Mouse (Mus musculus) heart, embryonic 16.5 days (tissue): Measurements from ENCODE around the gene Ankrd40. TPM values are rescaled to one million over a fixed set of nuclear protein-coding genes. Genes with fewer than 3 reads are reported as not detected.
A peak's percentile ranks its signal among the peaks of the same experiment; 100 is the strongest.

Experiments
- ATAC-seq: fragments of 200-750 bp; cut with Nextera tagmentation; replicated peaks from 2 replicates; pipeline ENCODE4 v1.8.0; 2017; ENCODE audit warnings: moderate number of reproducible peaks; ENCODE audit not compliant: insufficient read depth, low FRiP score; ENCODE audit errors: extremely low read depth
- H3K27ac ChIP-seq: fragments of 300-500 bp; sonication (generic); 2 replicates; pipeline ENCODE4 v1.5.1; 2014; ENCODE audit warnings: mild to moderate bottlenecking, low read length, control low read depth, moderate library complexity
- H3K27me3 ChIP-seq: fragments of 300-500 bp; sonication (generic); 2 replicates; pipeline ENCODE4 v1.6.1; 2014; ENCODE audit warnings: low read length, mixed read lengths; ENCODE audit not compliant: control insufficient read depth, insufficient read depth
- H3K36me3 ChIP-seq: fragments of 300-500 bp; sonication (generic); 2 replicates; pipeline ENCODE4 v1.6.1; 2014; ENCODE audit not compliant: control insufficient read depth, insufficient read depth
- H3K4me1 ChIP-seq: fragments of 300-500 bp; sonication (generic); 2 replicates; pipeline ENCODE4 v1.6.1; 2014; ENCODE audit warnings: low read length, mixed read lengths; ENCODE audit not compliant: control insufficient read depth, insufficient read depth
- H3K4me2 ChIP-seq: fragments of 300-500 bp; sonication (generic); 2 replicates; pipeline ENCODE4 v1.6.1; 2014; ENCODE audit warnings: low read depth, mild to moderate bottlenecking, control low read depth, low read length
- H3K4me3 ChIP-seq: fragments of 300-500 bp; sonication (generic); 2 replicates; pipeline ENCODE4 v1.5.1; 2014; ENCODE audit warnings: mild to moderate bottlenecking, control low read depth, low read length
- H3K9ac ChIP-seq: fragments of 300-500 bp; sonication (generic); 2 replicates; pipeline ENCODE4 v1.6.1; 2014; ENCODE audit warnings: low read length, control low read depth
- H3K9me3 ChIP-seq: fragments of 300-500 bp; sonication (generic); replicated peaks from 2 replicates; pipeline ENCODE4 v1.6.1; 2016; ENCODE audit warnings: low read length; ENCODE audit not compliant: control insufficient read depth
- WGBS: fragments of 180-500 bp; shearing (Covaris S2); extraction: QIAGEN DNeasy Blood & Tissue Kit; methylation state at CpG from one replicate; pipeline ENCODE4 v1.1.7; 2014; 5-methylcytosine and 5-hydroxymethylcytosine counted together
- polyA plus RNA-seq: library from polyadenylated mRNA; unstranded; fragments of >200 nt; fragmentation: Nextera tagmentation; extraction: Ambion mirVana; gene quantifications from 2 replicates; pipeline ENCODE4 v1.2.1, GENCODE M21; 2015

Ankrd40 gene
- polyA plus RNA-seq, 1 experiment from 2014 or later = 17.5 TPM

DNA sequence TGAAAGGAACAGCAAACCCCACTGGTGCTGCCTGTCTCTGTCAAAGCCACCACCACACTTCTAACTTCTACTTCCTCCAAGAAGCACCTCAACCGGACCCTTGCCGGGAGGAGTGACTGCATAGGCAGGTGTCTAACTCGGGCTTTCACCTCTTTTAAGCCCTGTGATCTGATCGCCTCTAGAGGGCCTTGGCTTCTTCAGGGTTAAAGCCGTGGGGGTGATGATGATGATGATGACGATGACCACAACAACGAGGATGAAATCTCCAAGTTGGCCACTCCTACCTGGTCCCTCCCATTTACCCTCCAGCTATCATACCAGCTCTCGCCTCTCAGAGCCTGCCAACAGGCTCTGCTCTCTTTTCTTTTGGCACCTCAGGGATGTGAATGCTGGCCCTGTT is 51.9 kb downstream of the Ankrd40 start:
- no peak overlapping the region for H3K4me3 ChIP-seq
- H3K9ac ChIP-seq = no peak overlapping the region
- H3K36me3 ChIP-seq = no peaks in the 10 kb centered on the region
- H3K27me3 ChIP-seq = no peaks in the 10 kb centered on the region
- WGBS = 60% methylated on average over 8 of the region's 8 CpGs
- no peaks in the 10 kb centered on the region for H3K9me3 ChIP-seq
- H3K4me1 ChIP-seq = no peaks in the 10 kb centered on the region
- H3K27ac ChIP-seq = no peak overlapping the region
- no peak overlapping the region for H3K4me2 ChIP-seq
- ATAC-seq = no peak

GRCm38 (mm10) chr11:94385977-94386771 is 58.4 kb downstream of the Ankrd40 start:
- 0 out of 2 replicates have a peak overlapping the region, but pooled peaks have one; percentile 19 for H3K27ac ChIP-seq
- ATAC-seq = 0 out of 2 replicates have a peak, but pooled peaks have one; percentile 23
- peak overlapping the region; percentile 17; the same call in 1 of the 2 replicates for H3K9ac ChIP-seq

DNA sequence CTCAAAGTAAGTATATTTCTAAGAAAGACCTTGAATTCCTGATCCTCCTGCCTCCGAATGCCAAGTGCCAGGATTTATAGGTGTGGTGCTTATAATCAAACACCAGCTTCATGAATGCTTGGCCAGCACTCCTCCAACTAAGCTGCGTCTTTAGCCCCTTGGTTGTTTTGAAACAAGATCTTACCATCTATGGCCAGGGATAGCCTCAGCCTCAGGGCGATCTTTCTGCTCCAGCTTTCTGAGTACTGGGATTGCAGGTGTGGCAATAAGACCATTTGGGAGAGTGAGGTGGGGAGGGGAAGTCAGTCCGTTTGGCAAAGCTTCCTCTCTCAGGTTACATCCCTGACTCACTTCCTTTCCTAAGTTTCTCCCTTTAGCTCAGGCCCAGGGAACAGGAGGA is 60.0 kb downstream of the Ankrd40 start:
- Histone ChIP-seq H3K4me1 (peaks cover 10% of the 10 kb centered on the region), H3K9ac (no peak overlapping the region), H3K27ac (no peak overlapping the region), H3K36me3 (no peaks in the 10 kb centered on the region), H3K9me3 (no peaks in the 10 kb centered on the region), H3K27me3 (0 out of 2 replicates have a peak, but pooled peaks cover 9% of the 10 kb centered on the region), H3K4me2 (no peak overlapping the region), H3K4me3 (no peak overlapping the region)
- ATAC-seq = no peak
- WGBS = 67% methylated on average over 4 of the region's 4 CpGs

More at GRCm38 (mm10) chr11:94385977-94386771, 58.4 kb downstream of the Ankrd40 start:
- Histone ChIP-seq H3K4me3 (no peak overlapping the region), H3K36me3 (no peaks in the 10 kb centered on the region), H3K9me3 (no peaks in the 10 kb centered on the region), H3K4me1 (peaks cover 9% of the 10 kb centered on the region), H3K27me3 (0 out of 2 replicates have a peak, but pooled peaks cover under 1% of the 10 kb centered on the region), H3K4me2 (peak overlapping the region; percentile 40)
- 15% methylated on average over 12 of the region's 12 CpGs for WGBS

DNA sequence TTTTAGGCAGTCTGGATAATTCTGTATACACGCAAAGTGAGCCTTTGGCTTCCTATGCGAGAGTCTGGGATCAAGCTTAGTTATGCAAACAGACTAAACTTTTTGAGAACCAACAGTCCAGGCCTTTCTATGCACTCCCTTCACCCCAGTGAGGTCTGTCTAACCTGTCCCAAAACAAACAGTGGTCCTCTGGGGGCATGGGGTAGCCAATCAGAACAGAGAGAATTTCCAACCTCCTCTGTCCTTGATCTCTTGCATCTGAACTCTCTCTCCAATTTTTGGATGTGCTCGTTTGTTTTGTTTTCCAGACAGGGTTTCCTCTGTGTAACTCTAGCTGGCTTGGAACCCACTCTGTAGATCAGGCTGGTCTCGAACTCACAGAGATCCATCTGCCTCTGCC is 61.2 kb downstream of the Ankrd40 start:
- WGBS = 77% methylated on average over 4 of the region's 4 CpGs
- H3K36me3 ChIP-seq = no peaks in the 10 kb centered on the region
- no peak for ATAC-seq
- no peak overlapping the region for H3K9ac ChIP-seq
- no peak overlapping the region for H3K4me3 ChIP-seq
- no peak overlapping the region for H3K4me2 ChIP-seq
- H3K27ac ChIP-seq = no peak overlapping the region
- 0 out of 2 replicates have a peak, but pooled peaks cover 9% of the 10 kb centered on the region for H3K27me3 ChIP-seq
- H3K4me1 ChIP-seq = peaks cover 10% of the 10 kb centered on the region
- H3K9me3 ChIP-seq = no peaks in the 10 kb centered on the region

GRCm38 (mm10) chr11:94389724-94390396 is 62.1 kb downstream of the Ankrd40 start:
- H3K36me3 ChIP-seq = no peaks in the 10 kb centered on the region
- WGBS = 65% methylated on average over 6 of the region's 6 CpGs
- ATAC-seq = no peak
- peaks cover 10% of the 10 kb centered on the region for H3K4me1 ChIP-seq
- H3K4me3 ChIP-seq = no peak overlapping the region
- no peak overlapping the region for H3K27ac ChIP-seq
- H3K27me3 ChIP-seq = 0 out of 2 replicates have a peak, but pooled peaks cover 9% of the 10 kb centered on the region
- no peaks in the 10 kb centered on the region for H3K9me3 ChIP-seq
- H3K4me2 ChIP-seq = no peak overlapping the region
- H3K9ac ChIP-seq = no peak overlapping the region

- ATAC-seq = no peak
- H3K36me3 ChIP-seq = no peaks in the 10 kb centered on the region
- no peak overlapping the region for H3K4me2 ChIP-seq
- 0 out of 2 replicates have a peak, but pooled peaks cover 9% of the 10 kb centered on the region for H3K27me3 ChIP-seq
- no peak overlapping the region for H3K4me3 ChIP-seq
- peaks cover 9% of the 10 kb centered on the region for H3K4me1 ChIP-seq
- H3K9me3 ChIP-seq = no peaks in the 10 kb centered on the region
- no peak overlapping the region for H3K27ac ChIP-seq
- no peak overlapping the region for H3K9ac ChIP-seq
- 84% methylated on average over 6 of the region's 6 CpGs for WGBS
Observed at GRCm38 (mm10) chr11:94390825-94391224, 63.0 kb downstream of the Ankrd40 start.

Other genes with a start within 250 kb of the Ankrd40 start
- 35.7 and 41.2 TPM in 2 replicates for gene Tob1, start 116.5 kb upstream of the Ankrd40 start, polyA plus RNA-seq
- gene Wfikkn2, start 82.0 kb upstream of the Ankrd40 start, polyA plus RNA-seq = 3.1 and 3.7 TPM in 2 replicates
- gene Gm21885, start 46.1 kb upstream of the Ankrd40 start, polyA plus RNA-seq = not detected in 2 replicates
- gene Luc7l3, start 6.0 kb upstream of the Ankrd40 start, polyA plus RNA-seq = 62.4 and 73.2 TPM in 2 replicates
- 1.1 and 1.3 TPM in 2 replicates for gene Abcc3, start 65.0 kb downstream of the Ankrd40 start, polyA plus RNA-seq
- 5.8 and 7.6 TPM in 2 replicates for gene Cacna1g, start 146.2 kb downstream of the Ankrd40 start, polyA plus RNA-seq
- 0.08 and 0.25 TPM in 2 replicates for gene Spata20, start 158.2 kb downstream of the Ankrd40 start, polyA plus RNA-seq
- gene Epn3, start 172.0 kb downstream of the Ankrd40 start, polyA plus RNA-seq = 13.6 and 17.9 TPM in 2 replicates
- 5.7 and 9.1 TPM in 2 replicates for gene Mycbpap, start 193.7 kb downstream of the Ankrd40 start, polyA plus RNA-seq
- gene Rsad1, start 221.3 kb downstream of the Ankrd40 start, polyA plus RNA-seq = 7.3 and 8.0 TPM in 2 replicates
- 2.0 and 2.1 TPM in 2 replicates for gene Chad, start 237.0 kb downstream of the Ankrd40 start, polyA plus RNA-seq